Mouse (Mus musculus): ENCODE results near the gene Trove2.
A peak's percentile ranks its signal among the peaks of the same experiment; 100 is the strongest.
"Not testable (repeated sequence)": the region's sequence is repeated elsewhere in the genome, so short reads cannot be mapped to it uniquely, and the experiment has no call there.

The Trove2 gene

GRCm38 (mm10) chr1:143739361-143740350, 37.2 kb downstream of the Trove2 start:
- DNase-seq (ENCODE audit: low read depth, low spot score) = peak; percentile 67

- DNase-seq (ENCODE audit: low read depth, low spot score) = no peak
Observed at GRCm38 (mm10) chr1:143738811-143739210, 38.1 kb downstream of the Trove2 start.

- no peak for DNase-seq (ENCODE audit: low read depth, low spot score)
Observed at GRCm38 (mm10) chr1:143733914-143734410, 42.9 kb downstream of the Trove2 start.

GRCm38 (mm10) chr1:143731691-143732090, 45.2 kb downstream of the Trove2 start:
- DNase-seq (ENCODE audit: low read depth, low spot score) = no peak

DNA sequence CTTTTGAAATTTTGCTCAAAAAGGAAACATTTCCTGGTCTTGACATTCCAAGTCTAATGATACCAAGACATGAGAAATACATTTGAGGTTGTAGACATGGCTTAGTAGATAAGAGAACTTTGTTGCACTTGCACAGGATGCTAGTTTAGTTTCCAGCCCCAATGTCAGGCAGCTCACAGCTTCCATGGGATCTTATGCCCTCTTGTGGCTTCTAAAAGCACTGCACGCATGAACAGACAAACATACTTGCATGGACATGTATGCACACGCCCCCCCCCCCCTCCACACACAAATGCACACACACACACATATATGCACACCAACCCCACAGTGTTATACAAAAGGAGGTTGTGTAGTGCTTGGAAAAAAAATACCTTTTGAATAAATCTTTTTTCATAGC, 46.0 kb downstream of the Trove2 start:
- DNase-seq (ENCODE audit: low read depth, low spot score) = no peak

GRCm38 (mm10) chr1:143727701-143728445, 49.0 kb downstream of the Trove2 start:
- no peak for DNase-seq (ENCODE audit: low read depth, low spot score)

DNA sequence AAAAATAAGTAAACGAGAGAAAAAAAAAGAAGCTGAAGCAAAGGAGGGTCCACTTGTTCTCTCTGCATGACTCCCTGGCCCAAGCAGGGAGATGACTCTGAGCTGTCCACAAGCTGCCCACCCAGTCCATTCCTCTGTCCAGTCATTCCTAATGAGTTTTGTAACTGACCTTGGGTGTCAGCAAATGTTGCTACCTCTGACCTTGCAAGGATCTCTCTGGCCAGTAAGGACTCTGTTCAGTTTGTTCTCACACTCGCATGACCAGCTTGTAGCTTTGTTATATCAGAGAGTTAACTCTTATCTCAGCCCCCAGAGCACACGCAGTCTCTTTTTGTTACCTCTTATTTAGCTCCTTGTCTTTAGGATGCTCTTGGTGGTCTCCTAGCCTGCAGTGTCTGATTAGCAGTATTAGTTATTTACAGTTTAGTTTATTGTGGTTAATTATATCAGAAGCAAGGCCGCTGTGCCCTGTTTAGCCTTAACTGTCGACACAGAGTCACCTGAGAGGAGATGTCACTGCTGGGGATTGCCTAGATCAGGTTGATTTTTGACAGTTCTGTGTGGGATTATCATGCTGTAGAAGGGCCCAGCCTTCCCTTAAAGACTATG, 52.3 kb downstream of the Trove2 start:
- DNase-seq (ENCODE audit: low read depth, low spot score) = no peak

- not testable (repeated sequence) for DNase-seq (ENCODE audit: low read depth, low spot score)
Observed at GRCm38 (mm10) chr1:143716038-143716437, 60.8 kb downstream of the Trove2 start, which contains the start of gene Glrx2. Glrx2 (plus strand) TSS chr1:143716338.

GRCm38 (mm10) chr1:143710627-143710976, 66.3 kb downstream of the Trove2 start:
- no peak for DNase-seq (ENCODE audit: low read depth, low spot score)

DNA sequence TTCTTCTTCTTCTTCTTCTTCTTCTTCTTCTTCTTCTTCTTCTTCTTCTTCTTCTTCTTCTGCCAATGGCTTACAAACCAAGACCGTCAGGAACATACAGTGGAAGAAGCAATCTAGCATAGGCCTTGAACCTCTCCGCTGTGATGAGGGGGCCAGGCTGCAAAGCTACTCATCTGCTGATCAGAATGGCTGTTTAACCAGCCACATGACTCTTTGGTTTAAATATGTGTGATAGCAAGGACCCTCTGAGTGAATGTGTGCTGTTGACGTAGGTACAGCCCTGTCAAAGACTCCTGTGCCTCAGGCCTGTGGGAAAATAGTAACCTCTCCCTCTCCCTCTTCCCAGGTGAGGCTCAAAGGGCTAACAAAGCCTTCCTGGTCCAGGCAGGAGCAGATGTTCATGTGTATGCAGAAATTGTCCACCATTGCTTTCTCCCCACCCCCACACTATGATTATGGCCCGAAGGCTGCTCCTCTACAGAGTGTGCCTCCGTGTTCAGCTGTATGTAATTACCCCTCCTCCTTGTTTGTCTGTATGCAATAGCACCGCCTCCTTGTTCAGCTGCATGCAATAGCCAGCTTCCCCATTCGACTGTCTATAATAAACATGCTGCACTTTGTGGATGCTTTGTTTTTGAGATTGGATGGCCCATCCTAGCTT, 66.8 kb downstream of the Trove2 start:
- no peak for DNase-seq (ENCODE audit: low read depth, low spot score)

- DNase-seq (ENCODE audit: low read depth, low spot score) = no peak
Observed at GRCm38 (mm10) chr1:143708361-143708760, 68.5 kb downstream of the Trove2 start.

DNA sequence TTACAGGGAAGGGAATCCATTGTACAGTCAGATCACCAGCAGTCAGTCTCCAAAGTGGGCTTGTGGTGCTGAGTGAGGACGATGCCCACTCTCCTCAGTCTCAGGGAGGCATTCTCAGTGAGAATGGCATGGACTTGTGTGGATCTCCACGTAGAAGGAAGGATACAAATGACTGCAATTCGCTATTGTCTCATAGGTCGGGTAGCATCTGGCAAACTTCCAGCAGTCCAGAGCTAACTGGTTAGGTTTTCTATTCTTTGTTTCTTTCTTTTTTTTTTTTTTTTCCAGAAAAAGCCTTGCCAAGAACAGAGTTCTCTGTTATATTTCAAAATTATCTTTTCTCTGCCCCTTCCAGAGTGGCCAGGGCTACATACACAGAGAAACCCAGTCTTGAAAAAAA, 69.9 kb downstream of the Trove2 start:
- DNase-seq (ENCODE audit: low read depth, low spot score) = no peak

- DNase-seq (ENCODE audit: low read depth, low spot score) = peak; percentile 88
Observed at GRCm38 (mm10) chr1:143702741-143703262, 74.1 kb downstream of the Trove2 start, which contains the start of gene Cdc73. Cdc73 (minus strand) TSS chr1:143702893.

- DNase-seq (ENCODE audit: low read depth, low spot score) = no peak
Observed at GRCm38 (mm10) chr1:143702141-143702740, 74.6 kb downstream of the Trove2 start.

GRCm38 (mm10) chr1:143701736-143702135, 75.1 kb downstream of the Trove2 start:
- DNase-seq (ENCODE audit: low read depth, low spot score) = no peak

Data from retina, postnatal 7 days (tissue).